Mouse (Mus musculus) kidney, adult 2 months (tissue): Measurements from ENCODE around the gene Slamf8. TPM values are rescaled to one million over a fixed set of nuclear protein-coding genes. Genes with fewer than 3 reads are reported as not detected.

Experiments
- DNase-seq: peaks from one replicate; pipeline ENCODE4 v3.0.0; 2021
- H3K27ac ChIP-seq: fragments of 200-500 bp; 2 replicates; pipeline ENCODE4 v1.5.1; 2012; ENCODE audit warnings: low read depth, low read length, control low read depth, inconsistent platforms; ENCODE audit not compliant: insufficient read depth
- H3K27me3 ChIP-seq: fragments of 200-500 bp; replicated peaks from 2 replicates; pipeline ENCODE4 v1.6.1; 2012; ENCODE audit warnings: mild to moderate bottlenecking, moderate library complexity, low read length, inconsistent platforms; ENCODE audit not compliant: control insufficient read depth, insufficient read depth
- H3K36me3 ChIP-seq: fragments of 200-500 bp; 2 replicates; pipeline ENCODE4 v1.6.1; 2012; ENCODE audit warnings: mild to moderate bottlenecking, moderate library complexity, low read length, inconsistent platforms; ENCODE audit not compliant: control insufficient read depth, insufficient read depth
- H3K4me1 ChIP-seq: fragments of 200-500 bp; 2 replicates; pipeline ENCODE4 v1.6.1; 2011; ENCODE audit warnings: low read length; ENCODE audit not compliant: control insufficient read depth, insufficient read depth
- H3K4me3 ChIP-seq: fragments of 200-500 bp; 2 replicates; pipeline ENCODE4 v1.5.1; 2011; ENCODE audit warnings: mild to moderate bottlenecking, low read depth, low read length, control low read depth; ENCODE audit not compliant: insufficient read depth
- CTCF ChIP-seq: fragments of 200-500 bp; conservative IDR thresholded peaks from 2 replicates; pipeline ENCODE4 v1.5.1; 2011; ENCODE audit warnings: low read depth, mild to moderate bottlenecking, control low read depth, low read length, moderate library complexity, mixed read lengths; ENCODE audit not compliant: insufficient read depth, insufficient read length
- POLR2A ChIP-seq: fragments of 200-500 bp; IDR thresholded peaks from one replicate; pipeline ENCODE4 v1.6.1; 2011; ENCODE audit warnings: low read depth, low read length, control low read depth
- WGBS: fragments of 180-500 bp; shearing (Covaris S2); methylation state at CpG from one replicate; pipeline ENCODE4 v1.1.7; 2018; 5-methylcytosine and 5-hydroxymethylcytosine counted together
- polyA plus RNA-seq: library from polyadenylated mRNA; depleted of rRNA; stranded (reverse); fragments of >200 nt; gene quantifications from 2 replicates; pipeline ENCODE4 v1.2.3, GENCODE M21; 2012; rRNA removed

Slamf8 gene
- polyA plus RNA-seq, 1 experiment: 3.0 TPM

- H3K4me3 ChIP-seq: no peak overlapping the region
- no peak overlapping the region for H3K27ac ChIP-seq
- TF ChIP-seq POLR2A: no peak
- no peak for TF ChIP-seq CTCF
- WGBS: 67% methylated on average over 6 of the region's 6 CpGs
- H3K4me1 ChIP-seq: no peaks in the 10 kb centered on the region
- no peak for DNase-seq
- H3K36me3 ChIP-seq: no peaks in the 10 kb centered on the region
- H3K27me3 ChIP-seq: no peaks in the 10 kb centered on the region
These were observed 50.5 kb downstream of the Slamf8 start for GRCm38 (mm10) chr1:172539827-172540226.

GRCm38 (mm10) chr1:172535116-172535515 is 55.3 kb downstream of the Slamf8 start:
- WGBS: 86% methylated on average over 16 of the region's 16 CpGs
- TF ChIP-seq POLR2A (no peak), CTCF (no peak)
- no peak overlapping the region for H3K27ac ChIP-seq
- H3K4me1 ChIP-seq: no peaks in the 10 kb centered on the region
- H3K27me3 ChIP-seq: no peaks in the 10 kb centered on the region
- no peak for DNase-seq
- no peaks in the 10 kb centered on the region for H3K36me3 ChIP-seq
- no peak overlapping the region for H3K4me3 ChIP-seq

- Histone ChIP-seq H3K4me3 (peak overlapping the region; percentile 22; the same call in 1 of the 2 replicates), H3K27me3 (no peaks in the 10 kb centered on the region), H3K36me3 (no peaks in the 10 kb centered on the region), H3K27ac (no peak overlapping the region), H3K4me1 (no peaks in the 10 kb centered on the region)
- DNase-seq: peak; percentile 50
- 2% methylated on average over 13 of the region's 13 CpGs for WGBS
- TF ChIP-seq POLR2A (no peak), CTCF (no peak)
These were observed 57.8 kb downstream of the Slamf8 start for GRCm38 (mm10) chr1:172532551-172532950.

Other genes starting within 250 kb of the Slamf8 start
- 17.0 and 17.1 TPM in 2 replicates for gene Kcnj10, start 249.4 kb downstream of the Slamf8 start, polyA plus RNA-seq
- 4.9 and 5.6 TPM in 2 replicates for gene Pigm, start 214.0 kb downstream of the Slamf8 start, polyA plus RNA-seq
- 19.2 and 20.2 TPM in 2 replicates for gene Slamf9, start 115.2 kb downstream of the Slamf8 start, polyA plus RNA-seq
- 15.4 and 20.7 TPM in 2 replicates for gene Igsf9, start 108.8 kb downstream of the Slamf8 start, polyA plus RNA-seq
- gene Tagln2, start 90.5 kb downstream of the Slamf8 start, polyA plus RNA-seq: 202 and 286 TPM in 2 replicates
- gene Cfap45, start 69.8 kb downstream of the Slamf8 start, polyA plus RNA-seq: 0.33 and 0.79 TPM in 2 replicates
- gene Vsig8, start 34.6 kb downstream of the Slamf8 start, polyA plus RNA-seq: 0.38 and 0.41 TPM in 2 replicates
- not detected in 2 replicates for gene Fcrl6, start 12.0 kb upstream of the Slamf8 start, polyA plus RNA-seq
- gene Dusp23, start 42.4 kb upstream of the Slamf8 start, polyA plus RNA-seq: 51.4 and 52.1 TPM in 2 replicates
- 0.08 TPM in 1 of 2 replicates, not detected in the other for gene Crp, start 107.5 kb upstream of the Slamf8 start, polyA plus RNA-seq